Mouse (Mus musculus) hindbrain, embryonic 12.5 days (tissue): ENCODE data around the gene Ppat. TPM values are rescaled to one million over a fixed set of nuclear protein-coding genes. Genes with fewer than 3 reads are reported as not detected.

Experiments used
- polyA plus RNA-seq: library from polyadenylated mRNA; unstranded; fragments of >200 nt; fragmentation: Nextera tagmentation; extraction: Ambion mirVana; gene quantifications from 2 replicates; pipeline ENCODE4 v1.2.1, GENCODE M21; 2016

Ppat gene
- polyA plus RNA-seq, 1 experiment from 2014 or later, result 21.1 TPM

Other genes starting within 250 kb of the Ppat start
- 18.0 and 22.4 TPM in 2 replicates for gene Aasdh, start 46.1 kb downstream of the Ppat start, polyA plus RNA-seq
- gene Paics, start 271 bp downstream of the Ppat start, polyA plus RNA-seq, result 230 and 240 TPM in 2 replicates
- 76.0 and 79.9 TPM in 2 replicates for gene Srp72, start 23.1 kb upstream of the Ppat start, polyA plus RNA-seq
- 0.59 TPM in 1 of 2 replicates, not detected in the other for gene Arl9, start 52.5 kb upstream of the Ppat start, polyA plus RNA-seq
- 0.32 and 0.36 TPM in 2 replicates for gene Thegl, start 64.4 kb upstream of the Ppat start, polyA plus RNA-seq
- 1.6 and 2.8 TPM in 2 replicates for gene Hopx, start 163.5 kb upstream of the Ppat start, polyA plus RNA-seq